ENCODE assay signal across 9 mouse cellular contexts in genomic region chr12:112457839-112458238, GRCm38 (mm10). TPM values are rescaled to one million over a fixed set of nuclear protein-coding genes. Genes with fewer than 3 reads are reported as not detected.
DNase-seq lines count a peak whose midpoint lies in the region; ATAC-seq lines count a peak whose summit lies in the region.
"Had no signal": no experiment of that assay in that cellular context is flagged by ENCODE, and none has a peak within 500 bp of the region (broad histone marks: within the 10 kb centered on the region; RNA-seq: fewer than 3 reads in every experiment).

No protein-coding gene starts in this region.

- H3K36me3 ChIP-seq in neural tube, embryonic 12.5 days = no peaks in the 10 kb centered on the region

- no peak overlapping the region for H3K9ac ChIP-seq in neural tube, embryonic 12.5 days
- H3K9ac ChIP-seq: liver, embryonic 14.5 days had no signal

- no peaks in the 10 kb centered on the region for H3K9me3 ChIP-seq in neural tube, embryonic 12.5 days

- 0 out of 2 replicates have a peak, but pooled peaks cover 6% of the 10 kb centered on the region for H3K27me3 ChIP-seq in neural tube, embryonic 12.5 days (replicated peaks)

- H3K27ac ChIP-seq in neural tube, embryonic 12.5 days = no peak overlapping the region
- H3K27ac ChIP-seq: liver, embryonic 14.5 days had no signal

- peaks cover 24% of the 10 kb centered on the region for H3K4me1 ChIP-seq in neural tube, embryonic 12.5 days

- WGBS in neural tube, embryonic 12.5 days = 18% methylated on average over 4 of the region's 4 CpGs

- intact Hi-C loops in heart, postnatal 36 days (cut with DNase I) = no loop called here

- no peak overlapping the region for H3K4me2 ChIP-seq in neural tube, embryonic 12.5 days (replicated peaks)

- peak; percentile 57; the same call in 1 of the 2 replicates for ATAC-seq in neural tube, embryonic 12.5 days (ENCODE audit: low FRiP score, low read depth)
- no peak for ATAC-seq in granulocyte monocyte progenitor cell, adult 5-6 weeks (replicated peaks; ENCODE audit: poor library complexity, severe bottlenecking)

- H3K4me3 ChIP-seq in neural tube, embryonic 12.5 days = no peak overlapping the region

- DNase-seq in kidney, adult 11 months = peak; percentile 31
- DNase-seq in kidney, adult 8-10 months = no peak
- peak; percentile 14 for DNase-seq in fibroblast of lung, adult 2 months (ENCODE audit: low read depth)
- DNase-seq in layer of hippocampus, adult 9-10 months (ENCODE audit: low spot score) = peak; percentile 89
- DNase-seq in gastrocnemius, adult 8-10 months (ENCODE audit: low spot score in 2 of 2) = no peak
- DNase-seq in heart, postnatal 36 days = no peak

RNA-seq across cellular contexts. Expression of gene A530016L24Rik, which starts 31.4 kb away (rescaled TPM):
- polyA plus RNA-seq in neural tube, embryonic 12.5 days (2016; fragmentation: Nextera tagmentation; extraction: Ambion mirVana) = 0.10 and 0.13 TPM in 2 replicates
- 1 to 10 TPM in 3 of 4 experiments, under 1 TPM in 1; 0.97 to 3.9 (median 2.4) TPM for total RNA-seq in gastrocnemius, adult 8-10 months (2022)
- not detected in 2 replicates for total RNA-seq in granulocyte monocyte progenitor cell, adult 5-6 weeks (2014; fragmentation: Nextera tagmentation)
- total RNA-seq in granulocyte monocyte progenitor cell, adult 5-6 weeks (2017) = not detected in 2 replicates
- total RNA-seq in heart, postnatal 36 days (2021) = 10 to 100 TPM; 26.0 to 29.9 TPM

RNA-seq across cellular contexts. Expression of gene Tmem179, which starts 58.7 kb away (rescaled TPM):
- 16.4 and 17.9 TPM in 2 replicates for polyA plus RNA-seq in neural tube, embryonic 12.5 days (2016; fragmentation: Nextera tagmentation; extraction: Ambion mirVana)
- total RNA-seq in gastrocnemius, adult 8-10 months (2022) = not detected
- not detected in 2 replicates for total RNA-seq in granulocyte monocyte progenitor cell, adult 5-6 weeks (2014; fragmentation: Nextera tagmentation)
- not detected in 2 replicates for total RNA-seq in granulocyte monocyte progenitor cell, adult 5-6 weeks (2017)
- total RNA-seq in heart, postnatal 36 days (2021) = not detected

Comparison
In these comparisons a context has a peak if more than half of its experiments do, and no peak if none do; other contexts are left out.
1. DNase-seq: peak in kidney, adult 11 months (single experiment), fibroblast of lung, adult 2 months (single experiment) and layer of hippocampus, adult 9-10 months (single experiment); none in kidney, adult 8-10 months (0 of 2), gastrocnemius, adult 8-10 months (0 of 2) and heart, postnatal 36 days (0 of 2).
2. RNA of gene A530016L24Rik, which starts 31.4 kb away (total RNA-seq): 26.0 to 29.9 TPM in heart, postnatal 36 days; 0.97 to 3.9 TPM in gastrocnemius, adult 8-10 months and not detected in granulocyte monocyte progenitor cell, adult 5-6 weeks; every median in the first group is over 4 times any median in the second.